Mouse (Mus musculus) liver, adult 2 months (tissue): Measurements from ENCODE around the gene Ngly1. TPM values are rescaled to one million over a fixed set of nuclear protein-coding genes. Genes with fewer than 3 reads are reported as not detected.

Source experiments
- DNase-seq: peaks from one replicate; pipeline ENCODE4 v3.0.0-alpha.2; 2011; ENCODE audit warnings: low read depth, low spot score; ENCODE audit errors: extremely low read depth
- H3K27ac ChIP-seq: fragments of 200-500 bp; replicated peaks from 2 replicates; pipeline ENCODE4 v1.5.1; 2012; ENCODE audit warnings: low read depth, mild to moderate bottlenecking, control low read depth, inconsistent platforms, low read length; ENCODE audit not compliant: insufficient read depth
- H3K27me3 ChIP-seq: fragments of 200-500 bp; 2 replicates; pipeline ENCODE4 v1.6.1; 2012; ENCODE audit warnings: mild to moderate bottlenecking, moderate library complexity, low read length, inconsistent platforms; ENCODE audit not compliant: control insufficient read depth, insufficient read depth
- H3K36me3 ChIP-seq: fragments of 200-500 bp; 2 replicates; pipeline ENCODE4 v1.6.1; 2012; ENCODE audit warnings: low read length, inconsistent platforms; ENCODE audit not compliant: control insufficient read depth, insufficient read depth
- H3K4me1 ChIP-seq: fragments of 200-500 bp; 2 replicates; pipeline ENCODE4 v1.6.1; 2011; ENCODE audit warnings: low read length; ENCODE audit not compliant: control insufficient read depth, insufficient read depth
- H3K4me3 ChIP-seq: fragments of 200-500 bp; 2 replicates; pipeline ENCODE4 v1.5.1; 2011; ENCODE audit warnings: low read depth, mild to moderate bottlenecking, control low read depth, low read length, moderate library complexity; ENCODE audit not compliant: insufficient read depth
- H3K79me2 ChIP-seq: fragments of 200-500 bp; 2 replicates; pipeline ENCODE4 v1.6.1; 2012; ENCODE audit warnings: inconsistent platforms, mild to moderate bottlenecking, low read length, moderate library complexity; ENCODE audit not compliant: control insufficient read depth, insufficient read depth
- H3K9ac ChIP-seq: fragments of 200-500 bp; 2 replicates; pipeline ENCODE4 v1.6.1; 2012; ENCODE audit warnings: low read depth, mild to moderate bottlenecking, control low read depth, inconsistent platforms, low read length
- CTCF ChIP-seq: fragments of 200-500 bp; IDR thresholded peaks from 2 replicates; pipeline ENCODE4 v1.5.1; 2011; ENCODE audit warnings: low read depth, low read length, control low read depth
- POLR2A ChIP-seq: fragments of 200-500 bp; IDR thresholded peaks from 2 replicates; pipeline ENCODE4 v1.6.1; 2011; ENCODE audit warnings: low read length, control low read depth; ENCODE audit not compliant: insufficient read depth; ENCODE audit errors: extremely low read depth
- WGBS: fragments of 180-500 bp; shearing (Covaris S2); methylation state at CpG from one replicate; pipeline ENCODE4 v1.1.7; 2018; 5-methylcytosine and 5-hydroxymethylcytosine counted together
- polyA plus RNA-seq: library from polyadenylated mRNA; depleted of rRNA; stranded (reverse); fragments of >200 nt; gene quantifications from 2 replicates; pipeline ENCODE4 v1.2.3, GENCODE M21; 2012
- total RNA-seq: library from RNA; depleted of rRNA; stranded (reverse); fragments of >200 nt; gene quantifications from 2 replicates; pipeline ENCODE4 v1.2.3, GENCODE M21; 2014

Gene Ngly1
- total and polyA plus RNA-seq, 2 experiments, result 25.4 to 44.5 TPM

GRCm38 (mm10) chr14:16229395-16229794, 19.7 kb upstream of the Ngly1 start:
- no peak for TF ChIP-seq POLR2A
- TF ChIP-seq CTCF, result no peak
- Histone ChIP-seq H3K4me3 (no peak overlapping the region), H3K9ac (no peak overlapping the region), H3K27me3 (no peaks in the 10 kb centered on the region), H3K36me3 (no peaks in the 10 kb centered on the region), H3K4me1 (no peaks in the 10 kb centered on the region), H3K27ac (no peak overlapping the region), H3K79me2 (no peaks in the 10 kb centered on the region)
- 81% methylated on average over 2 of the region's 2 CpGs for WGBS
- DNase-seq, result no peak

- Histone ChIP-seq H3K4me3 (no peak overlapping the region), H3K9ac (no peak overlapping the region), H3K79me2 (no peaks in the 10 kb centered on the region), H3K27ac (no peak overlapping the region), H3K36me3 (no peaks in the 10 kb centered on the region), H3K27me3 (no peaks in the 10 kb centered on the region), H3K4me1 (no peaks in the 10 kb centered on the region)
- no peak for DNase-seq
- no peak for TF ChIP-seq CTCF
Observed at GRCm38 (mm10) chr14:16230581-16230980, 18.5 kb upstream of the Ngly1 start.

- Histone ChIP-seq H3K9ac (no peak overlapping the region), H3K4me1 (no peaks in the 10 kb centered on the region), H3K27ac (no peak overlapping the region), H3K36me3 (no peaks in the 10 kb centered on the region), H3K4me3 (no peak overlapping the region), H3K27me3 (no peaks in the 10 kb centered on the region), H3K79me2 (no peaks in the 10 kb centered on the region)
- TF ChIP-seq POLR2A (no peak), CTCF (no peak)
- no peak for DNase-seq
- whole genome bisulfite sequencing, result 49% methylated on average over 1 of the region's 1 CpGs
Observed at GRCm38 (mm10) chr14:16233515-16233914, 15.6 kb upstream of the Ngly1 start.

GRCm38 (mm10) chr14:16236466-16236865, 12.6 kb upstream of the Ngly1 start:
- DNase-seq, result no peak
- Histone ChIP-seq H3K9ac (no peak overlapping the region), H3K4me1 (no peaks in the 10 kb centered on the region), H3K27me3 (no peaks in the 10 kb centered on the region), H3K36me3 (peaks cover 7% of the 10 kb centered on the region; the same call in 1 of the 2 replicates), H3K79me2 (no peaks in the 10 kb centered on the region), H3K4me3 (no peak overlapping the region), H3K27ac (no peak overlapping the region)
- 74% methylated on average over 3 of the region's 3 CpGs for WGBS
- TF ChIP-seq CTCF (no peak), POLR2A (no peak)

- peaks cover 12% of the 10 kb centered on the region for H3K4me1 ChIP-seq
- no peak for TF ChIP-seq POLR2A
- TF ChIP-seq CTCF, result no peak
- no peaks in the 10 kb centered on the region for H3K27me3 ChIP-seq
Observed at GRCm38 (mm10) chr14:16242193-16242815, 6.8 kb upstream of the Ngly1 start.

GRCm38 (mm10) chr14:16242947-16243602, 6.0 kb upstream of the Ngly1 start:
- H3K4me1 ChIP-seq, result peaks cover 13% of the 10 kb centered on the region
- no peak for TF ChIP-seq CTCF
- TF ChIP-seq POLR2A, result peak; percentile 84
- 1% methylated on average over 34 of the region's 34 CpGs for WGBS

More at GRCm38 (mm10) chr14:16242193-16242815, 6.8 kb upstream of the Ngly1 start:
- Histone ChIP-seq H3K9ac (no peak overlapping the region), H3K27ac (peak overlapping the region; percentile 87), H3K36me3 (peaks cover 7% of the 10 kb centered on the region; the same call in 1 of the 2 replicates), H3K4me3 (peak overlapping the region; percentile 67; the same call in 1 of the 2 replicates), H3K79me2 (no peaks in the 10 kb centered on the region)
- DNase-seq, result peak; percentile 90
- 30% methylated on average over 10 of the region's 10 CpGs for WGBS

More at GRCm38 (mm10) chr14:16242947-16243602, 6.0 kb upstream of the Ngly1 start:
- peak overlapping the region; percentile 67 for H3K4me3 ChIP-seq
- peaks cover 7% of the 10 kb centered on the region; the same call in 1 of the 2 replicates for H3K36me3 ChIP-seq
- H3K27ac ChIP-seq, result peak overlapping the region; percentile 87
- DNase-seq, result peak; percentile 80
- H3K27me3 ChIP-seq, result no peaks in the 10 kb centered on the region
- H3K79me2 ChIP-seq, result no peaks in the 10 kb centered on the region
- peak overlapping the region; percentile 81 for H3K9ac ChIP-seq
